Mouse (Mus musculus) midbrain, embryonic 16.5 days (tissue): ENCODE measurements at regions not wholly inside any gene's neighbourhood (a gene's known extent, or its start where the extent isn't known, plus 50 kb on each side); places are given as distances from the start of the nearest gene placed in this dataset.

Source experiments
- ATAC-seq: fragments of 200-750 bp; cut with Nextera tagmentation; 2 replicates; pipeline ENCODE4 v1.8.0; 2017; ENCODE audit warnings: moderate TSS enrichment
- H3K27ac ChIP-seq: fragments of 300-500 bp; sonication (generic); 2 replicates; pipeline ENCODE4 v1.5.1; 2014; ENCODE audit warnings: mild to moderate bottlenecking, low read length, mixed read lengths
- H3K27me3 ChIP-seq: fragments of 300-500 bp; sonication (generic); 2 replicates; pipeline ENCODE4 v1.6.1; 2014; ENCODE audit warnings: low read depth, low read length, mixed read lengths; ENCODE audit not compliant: control insufficient read depth, insufficient read depth
- H3K36me3 ChIP-seq: fragments of 300-500 bp; sonication (generic); 2 replicates; pipeline ENCODE4 v1.6.1; 2014; ENCODE audit warnings: mild to moderate bottlenecking, low read length, moderate library complexity, mixed read lengths; ENCODE audit not compliant: control insufficient read depth, insufficient read depth
- H3K4me1 ChIP-seq: fragments of 300-500 bp; sonication (generic); 2 replicates; pipeline ENCODE4 v1.6.1; 2014; ENCODE audit warnings: mild to moderate bottlenecking, low read length, mixed read lengths; ENCODE audit not compliant: control insufficient read depth, insufficient read depth
- H3K4me2 ChIP-seq: fragments of 300-500 bp; sonication (generic); 2 replicates; pipeline ENCODE4 v1.6.1; 2014; ENCODE audit warnings: mild to moderate bottlenecking, low read length, mixed read lengths
- H3K4me3 ChIP-seq: fragments of 300-500 bp; sonication (generic); 2 replicates; pipeline ENCODE4 v1.5.1; 2014; ENCODE audit warnings: low read depth, mild to moderate bottlenecking, low read length, moderate library complexity, mixed read lengths
- H3K9ac ChIP-seq: fragments of 300-500 bp; sonication (generic); 2 replicates; pipeline ENCODE4 v1.6.1; 2014; ENCODE audit warnings: low read depth, low read length, mixed read lengths
- H3K9me3 ChIP-seq: fragments of 300-500 bp; sonication (generic); replicated peaks from 2 replicates; pipeline ENCODE4 v1.6.1; 2014; ENCODE audit warnings: mild to moderate bottlenecking, low read length, mixed read lengths; ENCODE audit not compliant: control insufficient read depth, poor library complexity, severe bottlenecking
- WGBS: fragments of 180-500 bp; shearing (Covaris S2); extraction: QIAGEN DNeasy Blood & Tissue Kit; methylation state at CpG from one replicate; pipeline ENCODE4 v1.1.7; 2014; 5-methylcytosine and 5-hydroxymethylcytosine counted together

DNA sequence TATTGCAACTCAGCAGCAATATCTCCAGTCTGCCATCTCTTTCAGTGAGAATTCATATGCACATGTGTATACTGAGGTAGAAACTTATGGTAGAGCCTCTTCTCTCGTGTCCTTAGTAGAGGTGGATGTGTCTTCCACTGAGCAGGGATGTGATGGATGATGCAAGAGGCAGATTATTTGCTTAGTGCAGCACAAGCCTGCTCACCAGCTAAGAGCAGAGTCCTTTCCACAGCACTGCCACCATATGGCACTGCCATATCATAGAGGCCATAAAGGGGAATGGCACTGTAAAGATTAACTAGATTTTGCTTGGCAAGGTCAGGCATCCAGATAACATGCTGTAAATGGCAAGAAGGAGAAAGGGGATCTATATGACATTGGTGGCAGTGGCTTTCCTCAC lies 117.6 kb upstream of the Cdkn2b start:
- Histone ChIP-seq H3K4me1 (no peaks in the 10 kb centered on the region), H3K36me3 (no peaks in the 10 kb centered on the region), H3K9ac (no peak overlapping the region), H3K4me2 (no peak overlapping the region), H3K27ac (no peak overlapping the region), H3K9me3 (no peaks in the 10 kb centered on the region), H3K4me3 (no peak overlapping the region), H3K27me3 (no peaks in the 10 kb centered on the region)
- WGBS, result 84% methylated on average over 1 of the region's 1 CpGs
- ATAC-seq, result no peak

- Histone ChIP-seq H3K4me3 (no peak overlapping the region), H3K27ac (no peak overlapping the region), H3K9ac (no peak overlapping the region), H3K9me3 (no peaks in the 10 kb centered on the region), H3K4me2 (no peak overlapping the region), H3K36me3 (no peaks in the 10 kb centered on the region), H3K4me1 (no peaks in the 10 kb centered on the region), H3K27me3 (no peaks in the 10 kb centered on the region)
- 54% methylated on average over 9 of the region's 9 CpGs for WGBS
- ATAC-seq, result peak; percentile 83
These were observed 116.8 kb upstream of the Cdkn2b start for GRCm38 (mm10) chr4:89427345-89428293.

- Histone ChIP-seq H3K9me3 (no peaks in the 10 kb centered on the region), H3K27ac (no peak overlapping the region), H3K4me3 (no peak overlapping the region), H3K9ac (no peak overlapping the region), H3K4me2 (no peak overlapping the region), H3K27me3 (no peaks in the 10 kb centered on the region), H3K4me1 (no peaks in the 10 kb centered on the region), H3K36me3 (no peaks in the 10 kb centered on the region)
- no peak for ATAC-seq
- 68% methylated on average over 2 of the region's 2 CpGs for WGBS
These were observed 115.1 kb upstream of the Cdkn2b start for GRCm38 (mm10) chr4:89425916-89426315.

- no peak overlapping the region for H3K4me2 ChIP-seq
- H3K9ac ChIP-seq, result no peak overlapping the region
- no peaks in the 10 kb centered on the region for H3K9me3 ChIP-seq
- no peak for ATAC-seq
- H3K27me3 ChIP-seq, result no peaks in the 10 kb centered on the region
- H3K36me3 ChIP-seq, result no peaks in the 10 kb centered on the region
- H3K4me3 ChIP-seq, result no peak overlapping the region
- no peaks in the 10 kb centered on the region for H3K4me1 ChIP-seq
- 67% methylated on average over 6 of the region's 6 CpGs for WGBS
- H3K27ac ChIP-seq, result no peak overlapping the region
These were observed 111.0 kb upstream of the Cdkn2b start for GRCm38 (mm10) chr4:89421694-89422354.

DNA sequence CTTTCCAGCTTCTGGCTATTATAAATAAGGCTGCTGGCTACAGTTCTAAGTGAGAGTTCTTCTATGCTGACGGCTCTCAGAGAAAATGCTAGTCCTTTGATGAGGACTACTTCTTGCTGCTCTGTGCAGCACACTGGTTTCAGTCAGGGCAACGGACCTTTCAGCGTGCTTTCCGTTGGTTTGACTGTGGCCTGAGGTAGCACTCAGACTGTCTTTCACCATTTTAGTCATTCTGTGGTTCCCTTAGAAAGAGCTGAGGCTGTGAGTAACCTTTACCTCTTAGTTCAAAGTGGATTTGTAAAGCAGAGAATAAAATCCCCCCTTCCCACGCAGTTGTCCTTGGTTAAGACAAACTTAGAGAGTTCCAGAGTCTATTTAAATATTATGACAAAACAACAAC lies 110.0 kb upstream of the Cdkn2b start:
- 89% methylated on average over 5 of the region's 5 CpGs for WGBS
- Histone ChIP-seq H3K9me3 (no peaks in the 10 kb centered on the region), H3K4me2 (no peak overlapping the region), H3K27ac (no peak overlapping the region), H3K36me3 (no peaks in the 10 kb centered on the region), H3K4me3 (no peak overlapping the region), H3K27me3 (no peaks in the 10 kb centered on the region), H3K9ac (no peak overlapping the region), H3K4me1 (no peaks in the 10 kb centered on the region)
- ATAC-seq, result no peak

- no peak overlapping the region for H3K27ac ChIP-seq
- no peak overlapping the region for H3K9ac ChIP-seq
- no peaks in the 10 kb centered on the region for H3K36me3 ChIP-seq
- H3K27me3 ChIP-seq, result no peaks in the 10 kb centered on the region
- no peaks in the 10 kb centered on the region for H3K4me1 ChIP-seq
- WGBS, result 93% methylated on average over 7 of the region's 7 CpGs
- H3K4me2 ChIP-seq, result no peak overlapping the region
- H3K9me3 ChIP-seq, result no peaks in the 10 kb centered on the region
- H3K4me3 ChIP-seq, result no peak overlapping the region
- no peak for ATAC-seq
These were observed 108.7 kb upstream of the Cdkn2b start for GRCm38 (mm10) chr4:89419507-89419906.

DNA sequence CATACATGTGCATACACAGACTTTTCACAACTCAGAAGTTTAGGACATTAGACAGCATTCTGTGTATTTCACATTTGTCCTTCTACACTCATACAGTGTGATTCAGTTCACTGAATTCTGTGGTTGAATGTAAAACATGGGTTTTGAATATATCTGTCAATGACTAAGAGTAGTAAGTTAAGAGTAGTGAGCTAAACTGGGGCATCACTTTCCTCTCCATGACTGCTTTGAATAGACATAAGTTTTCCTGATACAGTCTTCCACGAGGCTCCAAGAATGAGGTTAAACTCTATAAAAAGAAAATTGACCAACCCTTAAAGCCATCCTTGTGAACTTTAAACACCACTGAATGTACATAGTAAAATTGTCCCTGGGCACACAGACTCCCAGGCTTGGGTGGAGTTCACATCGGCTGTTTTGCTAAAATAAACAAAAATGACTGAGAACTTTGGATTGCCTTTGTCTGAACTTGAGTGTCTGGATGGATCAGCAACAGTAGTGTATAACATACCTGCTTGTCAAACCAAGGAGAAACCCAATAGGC lies 94.9 kb upstream of the Cdkn2b start:
- no peak for ATAC-seq
- no peaks in the 10 kb centered on the region for H3K4me1 ChIP-seq
- H3K27me3 ChIP-seq, result no peaks in the 10 kb centered on the region
- 79% methylated on average over 2 of the region's 2 CpGs for WGBS
- H3K4me3 ChIP-seq, result no peak overlapping the region
- H3K27ac ChIP-seq, result no peak overlapping the region
- H3K9me3 ChIP-seq, result no peaks in the 10 kb centered on the region
- H3K4me2 ChIP-seq, result no peak overlapping the region
- H3K9ac ChIP-seq, result no peak overlapping the region
- no peaks in the 10 kb centered on the region for H3K36me3 ChIP-seq

GRCm38 (mm10) chr4:89403151-89403550 lies 92.3 kb upstream of the Cdkn2b start:
- no peaks in the 10 kb centered on the region for H3K36me3 ChIP-seq
- no peak overlapping the region for H3K27ac ChIP-seq
- no peak overlapping the region for H3K9ac ChIP-seq
- H3K27me3 ChIP-seq, result no peaks in the 10 kb centered on the region
- ATAC-seq, result no peak
- H3K9me3 ChIP-seq, result no peaks in the 10 kb centered on the region
- 82% methylated on average over 1 of the region's 1 CpGs for WGBS
- H3K4me3 ChIP-seq, result no peak overlapping the region
- H3K4me2 ChIP-seq, result no peak overlapping the region
- H3K4me1 ChIP-seq, result no peaks in the 10 kb centered on the region

GRCm38 (mm10) chr4:89402324-89402723 lies 91.5 kb upstream of the Cdkn2b start:
- H3K9ac ChIP-seq, result no peak overlapping the region
- no peaks in the 10 kb centered on the region for H3K9me3 ChIP-seq
- WGBS, result 86% methylated on average over 5 of the region's 5 CpGs
- no peak overlapping the region for H3K27ac ChIP-seq
- H3K4me3 ChIP-seq, result no peak overlapping the region
- ATAC-seq, result no peak
- no peaks in the 10 kb centered on the region for H3K4me1 ChIP-seq
- no peak overlapping the region for H3K4me2 ChIP-seq
- H3K36me3 ChIP-seq, result no peaks in the 10 kb centered on the region
- H3K27me3 ChIP-seq, result no peaks in the 10 kb centered on the region
